Mouse (Mus musculus) kidney, adult 2 months (tissue): ENCODE results near the gene Macrod2.

Experiments
- CTCF ChIP-seq: fragments of 200-500 bp; conservative IDR thresholded peaks from 2 replicates; pipeline ENCODE4 v1.5.1; 2011; ENCODE audit warnings: low read depth, mild to moderate bottlenecking, control low read depth, low read length, moderate library complexity, mixed read lengths; ENCODE audit not compliant: insufficient read depth, insufficient read length
- POLR2A ChIP-seq: fragments of 200-500 bp; IDR thresholded peaks from one replicate; pipeline ENCODE4 v1.6.1; 2011; ENCODE audit warnings: low read depth, low read length, control low read depth

- TF ChIP-seq CTCF (no peak), POLR2A (no peak)
Measured at GRCm38 (mm10) chr2:141722531-141722930, 1327.4 kb downstream of the Macrod2 start.
